10 mouse cellular contexts compared by ENCODE assay signal in the genomic region with DNA sequence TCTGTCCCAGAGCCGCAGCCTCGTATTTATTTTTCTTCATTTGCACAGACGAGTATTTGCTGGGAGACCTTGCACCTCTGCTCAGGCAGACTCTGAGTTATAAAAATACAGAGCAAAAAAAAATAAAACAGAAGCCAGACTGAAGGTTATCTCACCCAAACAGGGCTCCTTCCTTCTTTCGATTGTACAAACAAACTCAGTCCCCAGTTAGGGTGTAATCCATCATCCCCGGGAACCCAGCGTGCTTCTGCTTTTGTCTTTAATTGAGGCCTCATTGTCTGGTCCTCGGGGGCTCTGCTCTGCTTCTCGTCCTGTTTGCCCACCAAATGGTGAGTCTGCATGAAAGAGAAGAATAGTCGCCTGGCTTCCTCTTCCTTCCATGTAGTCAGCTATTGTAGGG. TPM values are rescaled to one million over a fixed set of nuclear protein-coding genes. Genes with fewer than 3 reads are reported as not detected.
DNase-seq lines count a peak whose midpoint lies in the region; ATAC-seq and TF ChIP-seq lines count a peak whose summit lies in the region.
"Had no signal": no experiment of that assay in that cellular context is flagged by ENCODE, and none has a peak within 500 bp of the region (broad histone marks: within the 10 kb centered on the region; RNA-seq: fewer than 3 reads in every experiment).

No protein-coding gene starts in this region.

- TF ChIP-seq CTCF in lung, embryonic 14.5 days (IDR thresholded peaks at IDR 0.05; ENCODE audit: low read depth): no peak
- TF ChIP-seq CTCF in hindbrain, postnatal 0 days (IDR thresholded peaks at IDR 0.05; ENCODE audit: low read depth): no peak

- WGBS in lung, embryonic 14.5 days: 6% methylated on average over 9 of the region's 9 CpGs
- 18% methylated on average over 9 of the region's 9 CpGs for WGBS in hindbrain, postnatal 0 days
- WGBS in neural tube, embryonic 13.5 days: 5% methylated on average over 9 of the region's 9 CpGs

- no peaks in the 10 kb centered on the region for H3K9me3 ChIP-seq in lung, embryonic 14.5 days (ENCODE audit: low read depth, low read length)
- no peaks in the 10 kb centered on the region for H3K9me3 ChIP-seq in hindbrain, postnatal 0 days (ENCODE audit: low read length)
- H3K9me3 ChIP-seq in neural tube, embryonic 13.5 days: no peaks in the 10 kb centered on the region
- H3K9me3 ChIP-seq: embryonic facial prominence, embryonic 15.5 days; liver, embryonic 13.5 days had no signal

- H3K36me3 ChIP-seq in lung, embryonic 14.5 days (ENCODE audit: insufficient read depth): no peaks in the 10 kb centered on the region
- H3K36me3 ChIP-seq in hindbrain, postnatal 0 days (ENCODE audit: insufficient read depth, low read length): no peaks in the 10 kb centered on the region
- no peaks in the 10 kb centered on the region for H3K36me3 ChIP-seq in neural tube, embryonic 13.5 days
- H3K36me3 ChIP-seq: embryonic facial prominence, embryonic 15.5 days; liver, embryonic 13.5 days had no signal

- 0 out of 2 replicates have a peak overlapping the region, but pooled peaks have one; percentile 16 for H3K27ac ChIP-seq in lung, embryonic 14.5 days (ENCODE audit: low read depth)
- H3K27ac ChIP-seq in hindbrain, postnatal 0 days: peak overlapping the region; percentile 15; the same call in 1 of the 2 replicates
- 0 out of 2 replicates have a peak overlapping the region, but pooled peaks have one; percentile 34 for H3K27ac ChIP-seq in neural tube, embryonic 13.5 days (replicated peaks)
- H3K27ac ChIP-seq: embryonic facial prominence, embryonic 15.5 days; liver, embryonic 13.5 days had no signal

- no peak overlapping the region for H3K4me3 ChIP-seq in lung, embryonic 14.5 days (ENCODE audit: low read depth, low read length)
- no peak overlapping the region for H3K4me3 ChIP-seq in hindbrain, postnatal 0 days (ENCODE audit: low read length)
- no peak overlapping the region for H3K4me3 ChIP-seq in neural tube, embryonic 13.5 days
- H3K4me3 ChIP-seq: embryonic facial prominence, embryonic 15.5 days; liver, embryonic 13.5 days had no signal

- H3K27me3 ChIP-seq in lung, embryonic 14.5 days (ENCODE audit: insufficient read depth, low read length): no peaks in the 10 kb centered on the region
- H3K27me3 ChIP-seq in hindbrain, postnatal 0 days (ENCODE audit: insufficient read depth, low read length): no peaks in the 10 kb centered on the region
- no peaks in the 10 kb centered on the region for H3K27me3 ChIP-seq in neural tube, embryonic 13.5 days
- H3K27me3 ChIP-seq: embryonic facial prominence, embryonic 15.5 days; liver, embryonic 13.5 days had no signal

- ATAC-seq in lung, embryonic 14.5 days (ENCODE audit: insufficient read depth): peak; percentile 15; the same call in 1 of the 2 replicates
- ATAC-seq in hindbrain, postnatal 0 days: no peak
- ATAC-seq in neural tube, embryonic 13.5 days (ENCODE audit: low read depth): no peak

- DNase-seq in adrenal gland, adult 2 months: peak; percentile 46
- no peak for DNase-seq in adrenal gland, postnatal 25 days
- DNase-seq in lung, embryonic 14.5 days: peak; percentile 63
- DNase-seq in lung, adult 18-20 months: no peak
- no peak for DNase-seq in hindbrain, postnatal 0 days (ENCODE audit: low spot score)
- DNase-seq in urinary bladder, postnatal 10 days (ENCODE audit: low spot score): no peak
- no peak for DNase-seq in spleen, postnatal 36 days (ENCODE audit: low spot score in 2 of 2)
- DNase-seq: liver, embryonic 13.5 days had no signal

- no peak overlapping the region for H3K9ac ChIP-seq in lung, embryonic 14.5 days
- H3K9ac ChIP-seq in hindbrain, postnatal 0 days (replicated peaks; ENCODE audit: low read length): no peak overlapping the region
- H3K9ac ChIP-seq in neural tube, embryonic 13.5 days: no peak overlapping the region
- H3K9ac ChIP-seq: embryonic facial prominence, embryonic 15.5 days; liver, embryonic 13.5 days had no signal

- H3K4me2 ChIP-seq in lung, embryonic 14.5 days: peak overlapping the region; percentile 38
- no peak overlapping the region for H3K4me2 ChIP-seq in hindbrain, postnatal 0 days (ENCODE audit: low read depth, low read length)
- peak overlapping the region; percentile 0; the same call in 1 of the 2 replicates for H3K4me2 ChIP-seq in neural tube, embryonic 13.5 days
- H3K4me2 ChIP-seq: embryonic facial prominence, embryonic 15.5 days; liver, embryonic 13.5 days had no signal

- H3K4me1 ChIP-seq in lung, embryonic 14.5 days (ENCODE audit: insufficient read depth): peaks cover 30% of the 10 kb centered on the region
- H3K4me1 ChIP-seq in hindbrain, postnatal 0 days (ENCODE audit: insufficient read depth, low read length): peaks cover 19% of the 10 kb centered on the region
- peaks cover 52% of the 10 kb centered on the region for H3K4me1 ChIP-seq in neural tube, embryonic 13.5 days (replicated peaks)

RNA-seq across cellular contexts. Expression of gene Limch1, which starts 54.6 kb away (rescaled TPM):
- 10 to 100 TPM; 69.3 to 93.7 TPM for total RNA-seq in adrenal gland, adult 2 months (2021)
- 9.8 and 10.1 TPM in 2 replicates for polyA plus RNA-seq in adrenal gland, adult 2 months (2012; rRNA removed)
- total RNA-seq in adrenal gland, postnatal 25 days (2021): 83.8 and 127 TPM in 2 replicates
- 67.8 and 70.5 TPM in 2 replicates for polyA plus RNA-seq in lung, embryonic 14.5 days (2014; fragmentation: Nextera tagmentation; extraction: Ambion mirVana)
- total RNA-seq in hindbrain, postnatal 0 days (2014; rRNA removed): 70.6 and 72.4 TPM in 2 replicates
- 50.4 and 54.3 TPM in 2 replicates for polyA plus RNA-seq in hindbrain, postnatal 0 days (2015; fragmentation: Nextera tagmentation; extraction: Ambion mirVana)
- 52.8 and 62.9 TPM in 2 replicates for polyA plus RNA-seq in neural tube, embryonic 13.5 days (2015; fragmentation: Nextera tagmentation; extraction: Ambion mirVana)

Comparison
In these comparisons a context has a peak if more than half of its experiments do, and no peak if none do; other contexts are left out.
1. DNase-seq: peak in adrenal gland, adult 2 months (single experiment) and lung, embryonic 14.5 days (single experiment); none in adrenal gland, postnatal 25 days (single experiment), lung, adult 18-20 months (0 of 2), hindbrain, postnatal 0 days (single experiment), urinary bladder, postnatal 10 days (single experiment) and spleen, postnatal 36 days (0 of 2).
2. Peak in every context shown above with its lines, with median percentiles within 50 percentile points of each other: H3K27ac ChIP-seq.